Mouse (Mus musculus) frontal cortex, postnatal 10 days (tissue): ENCODE results near the gene Focad.
"Not testable (repeated sequence)": the region's sequence is repeated elsewhere in the genome, so short reads cannot be mapped to it uniquely, and the experiment has no call there.

ENCODE experiments used
- DNase-seq, 2 experiments: peaks; one replicate each; pipeline ENCODE4 v3.0.0; 2022; ENCODE audit warnings: low spot score in 2 of 2, mixed read lengths in 1 of 2

Focad gene

DNA sequence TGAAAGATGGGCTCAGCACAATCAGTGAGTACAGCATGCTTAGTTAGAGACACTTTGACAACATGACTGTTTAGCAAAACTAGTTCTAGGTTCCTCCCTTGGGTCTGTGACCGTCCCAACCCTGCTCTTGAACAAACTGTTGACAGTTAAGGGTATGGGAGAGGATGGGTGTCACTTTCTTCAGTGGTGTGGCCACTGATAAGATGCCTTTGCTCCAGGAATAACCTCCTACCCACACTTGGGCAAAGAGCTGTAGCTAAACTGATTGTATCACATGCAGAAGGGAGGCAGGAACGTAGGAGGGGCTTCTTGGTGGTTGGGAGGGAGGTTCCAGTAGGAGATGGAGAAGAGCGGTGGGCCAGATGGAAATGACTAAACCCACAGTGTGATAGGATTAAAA, 213.3 kb downstream of the Focad start:
- no peak for DNase-seq

GRCm38 (mm10) chr4:88308342-88309116, 214.1 kb downstream of the Focad start:
- DNase-seq, result no peak

DNA sequence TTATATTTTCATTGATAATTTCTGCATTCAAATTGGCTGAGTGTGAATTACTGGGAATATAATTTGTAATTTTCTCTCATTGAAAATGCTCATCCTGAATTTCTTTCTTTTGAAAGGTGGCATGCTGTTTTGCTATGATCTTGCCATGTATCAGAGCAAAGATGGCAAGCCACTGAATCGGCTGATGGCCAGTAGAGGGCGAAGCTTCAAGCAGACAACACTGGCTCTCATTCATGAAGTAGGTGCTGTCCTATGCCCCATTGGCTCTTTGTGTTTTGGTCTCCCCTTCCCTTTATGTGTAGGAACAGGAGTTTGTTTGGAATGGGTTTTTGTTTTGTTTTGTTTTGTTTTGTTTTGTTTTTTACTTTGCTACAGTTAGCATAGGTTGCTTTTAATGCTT, 215.2 kb downstream of the Focad start:
- DNase-seq, result no peak

GRCm38 (mm10) chr4:88314898-88315297, 220.5 kb downstream of the Focad start:
- no peak for DNase-seq

- no peak for DNase-seq
Observed at GRCm38 (mm10) chr4:88320067-88320466, 225.6 kb downstream of the Focad start.

DNA sequence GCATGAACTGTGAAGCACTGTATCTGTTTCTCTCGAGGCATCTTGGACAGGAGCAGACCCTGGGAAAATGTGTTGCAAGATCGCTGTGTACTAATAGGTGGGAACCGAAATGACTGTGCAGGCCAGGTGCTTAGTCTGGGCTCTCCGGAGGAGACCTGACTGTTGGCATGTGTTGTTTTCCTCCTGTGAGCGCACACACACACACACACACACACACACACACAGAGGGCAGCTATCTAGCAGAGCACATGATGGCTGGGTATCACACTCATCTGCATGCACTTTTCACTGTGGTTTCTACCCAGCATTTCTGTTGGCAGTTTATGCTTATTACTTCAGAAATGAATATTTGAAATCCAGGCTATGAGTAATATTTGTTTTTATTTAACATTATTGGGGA, 231.0 kb downstream of the Focad start:
- DNase-seq, result no peak

- DNase-seq, result no peak
Observed at GRCm38 (mm10) chr4:88334533-88334932, 240.1 kb downstream of the Focad start.

DNA sequence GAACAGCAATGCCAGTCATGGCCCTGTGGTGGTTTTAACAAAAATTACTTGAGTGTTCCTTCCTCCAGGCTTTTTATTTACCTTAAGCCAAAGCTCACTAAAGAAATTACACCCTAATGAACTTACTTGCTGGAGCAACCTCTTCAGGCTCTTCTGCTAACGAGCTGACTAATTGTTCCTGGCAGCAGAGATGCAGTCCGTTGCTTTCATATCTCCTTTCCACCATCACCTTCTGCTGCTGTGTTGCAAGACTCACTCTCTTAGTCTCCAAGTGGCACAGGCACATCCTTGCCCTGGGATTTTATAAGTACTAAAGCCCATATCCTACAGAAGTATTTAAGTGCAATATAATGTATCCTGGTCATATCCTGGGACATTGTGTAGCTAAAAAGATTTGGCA, 242.3 kb downstream of the Focad start:
- no peak for DNase-seq

- DNase-seq, result no peak
Observed at GRCm38 (mm10) chr4:88337365-88337764, 242.9 kb downstream of the Focad start.

GRCm38 (mm10) chr4:88338130-88338529, 243.7 kb downstream of the Focad start:
- DNase-seq, result no peak

- DNase-seq, result peak in 1 of 2 experiments; percentile 19
Observed at GRCm38 (mm10) chr4:88344468-88344867, 250.0 kb downstream of the Focad start.

DNA sequence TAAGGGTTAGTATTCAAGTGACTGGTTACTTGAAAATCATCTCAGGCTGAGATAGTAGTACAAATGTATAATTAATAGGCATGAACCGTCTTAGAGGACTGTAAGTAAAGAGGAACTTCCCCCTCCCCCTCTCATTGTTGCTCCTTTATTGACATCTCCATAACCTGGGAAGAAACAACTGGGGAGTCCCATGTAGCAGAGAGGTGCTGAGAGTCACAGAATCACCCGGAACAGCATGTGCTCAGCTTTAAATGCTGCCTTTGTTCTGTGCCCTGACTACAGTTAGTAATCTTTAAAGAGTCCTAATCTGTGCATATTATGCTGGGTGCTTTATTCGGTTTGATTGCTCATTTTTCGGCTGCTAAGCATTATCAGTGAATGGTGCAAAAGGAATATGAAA, 250.6 kb downstream of the Focad start:
- no peak for DNase-seq

GRCm38 (mm10) chr4:88345938-88346337, 251.5 kb downstream of the Focad start:
- DNase-seq, result no peak

DNA sequence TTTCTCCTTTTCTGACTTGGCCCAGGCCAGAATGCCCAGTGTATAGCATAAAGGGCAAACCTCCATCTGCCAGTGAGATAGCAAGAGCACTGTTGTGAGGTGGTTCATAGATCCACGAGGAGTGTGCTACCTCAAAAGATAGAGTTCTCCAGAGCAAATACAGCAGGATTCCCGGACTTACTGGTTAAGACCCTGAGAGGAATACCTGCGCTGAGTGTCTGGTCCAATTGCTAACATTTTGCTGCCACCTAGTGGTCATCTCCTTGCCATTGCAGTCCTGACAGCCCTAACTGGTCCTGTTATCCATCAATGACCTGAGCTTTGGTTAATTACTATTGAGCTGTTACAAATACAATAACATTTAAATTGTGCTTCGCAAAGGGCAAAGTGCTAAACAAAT, 256.5 kb downstream of the Focad start:
- DNase-seq, result peak; percentile 37 to 58

DNA sequence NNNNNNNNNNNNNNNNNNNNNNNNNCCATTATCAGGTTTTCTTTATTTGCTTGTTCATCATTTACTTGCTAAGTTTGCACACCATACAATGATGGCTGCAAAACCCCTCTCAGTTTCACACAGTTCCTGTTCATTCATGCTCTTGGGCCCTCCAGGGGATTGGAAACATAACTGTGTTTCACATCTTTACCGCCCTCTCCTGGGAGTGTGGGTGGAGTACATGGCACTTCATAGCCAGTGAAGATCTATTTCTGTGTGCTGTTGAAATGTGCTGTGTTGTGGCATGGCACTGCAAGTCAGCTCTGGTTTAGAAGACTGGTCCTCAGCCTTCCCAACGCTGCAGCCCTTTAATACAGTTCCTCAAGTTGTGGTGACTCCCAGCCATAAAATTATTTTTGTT, 262.2 kb downstream of the Focad start:
- DNase-seq, result no peak

- no peak for DNase-seq
Observed at GRCm38 (mm10) chr4:88357431-88357830, 263.0 kb downstream of the Focad start.

GRCm38 (mm10) chr4:88369951-88370350, 275.5 kb downstream of the Focad start:
- DNase-seq, result no peak

- DNase-seq, result no peak
Observed at GRCm38 (mm10) chr4:88370819-88371218, 276.4 kb downstream of the Focad start.

- no peak for DNase-seq
Observed at GRCm38 (mm10) chr4:88372293-88373224, 278.1 kb downstream of the Focad start.

DNA sequence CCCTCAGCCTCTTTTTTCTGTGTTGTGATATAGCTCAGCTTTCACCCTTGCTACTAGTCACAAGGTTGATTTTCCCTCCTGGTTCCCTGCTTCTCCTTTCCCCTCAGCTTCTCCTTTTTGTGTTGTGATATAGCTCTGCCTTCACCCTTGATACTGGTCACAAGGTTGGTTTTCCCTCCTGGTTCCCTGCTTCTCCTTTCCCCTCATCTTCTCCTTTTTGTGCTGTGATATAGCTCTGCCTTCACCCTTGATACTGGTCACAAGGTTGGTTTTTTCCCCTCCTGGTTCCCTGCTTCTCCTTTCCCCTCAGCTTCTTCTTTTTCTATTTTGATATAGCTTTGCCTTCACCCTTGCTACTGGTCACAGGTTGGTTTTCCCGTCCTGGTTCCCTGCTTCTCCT, 295.6 kb downstream of the Focad start:
- DNase-seq, result no peak

GRCm38 (mm10) chr4:88390596-88390995, 296.2 kb downstream of the Focad start:
- not testable (repeated sequence) for DNase-seq

- no peak for DNase-seq
Observed at GRCm38 (mm10) chr4:88395717-88396116, 301.3 kb downstream of the Focad start.

DNA sequence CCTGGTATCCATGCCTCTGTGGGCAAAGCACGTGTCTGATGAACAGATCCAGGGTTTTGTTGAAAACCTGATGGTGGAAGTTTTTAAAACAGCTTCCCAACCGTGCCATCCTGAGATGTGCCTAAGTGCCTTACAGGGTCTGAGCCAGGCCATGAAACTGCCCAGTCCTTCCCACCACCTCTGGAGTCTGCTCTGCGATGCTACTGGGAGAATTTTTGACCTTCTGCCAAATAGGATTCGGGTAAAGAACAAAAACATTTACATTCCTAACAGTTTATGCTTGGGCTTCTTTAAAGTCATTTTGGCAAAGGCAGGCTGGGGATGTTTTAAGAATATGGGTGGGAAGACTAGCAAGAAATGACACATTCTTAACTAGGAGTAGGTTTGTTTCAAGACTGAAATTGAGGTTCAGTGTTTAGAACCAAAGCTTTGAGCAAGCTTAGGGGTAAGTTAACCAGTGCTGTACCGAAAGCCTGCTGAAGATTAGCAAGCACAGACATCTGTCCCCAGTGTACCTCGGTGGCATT, 302.6 kb downstream of the Focad start:
- DNase-seq, result no peak
